Mouse (Mus musculus): ENCODE data around the gene Zfp598.

The Zfp598 gene

DNA sequence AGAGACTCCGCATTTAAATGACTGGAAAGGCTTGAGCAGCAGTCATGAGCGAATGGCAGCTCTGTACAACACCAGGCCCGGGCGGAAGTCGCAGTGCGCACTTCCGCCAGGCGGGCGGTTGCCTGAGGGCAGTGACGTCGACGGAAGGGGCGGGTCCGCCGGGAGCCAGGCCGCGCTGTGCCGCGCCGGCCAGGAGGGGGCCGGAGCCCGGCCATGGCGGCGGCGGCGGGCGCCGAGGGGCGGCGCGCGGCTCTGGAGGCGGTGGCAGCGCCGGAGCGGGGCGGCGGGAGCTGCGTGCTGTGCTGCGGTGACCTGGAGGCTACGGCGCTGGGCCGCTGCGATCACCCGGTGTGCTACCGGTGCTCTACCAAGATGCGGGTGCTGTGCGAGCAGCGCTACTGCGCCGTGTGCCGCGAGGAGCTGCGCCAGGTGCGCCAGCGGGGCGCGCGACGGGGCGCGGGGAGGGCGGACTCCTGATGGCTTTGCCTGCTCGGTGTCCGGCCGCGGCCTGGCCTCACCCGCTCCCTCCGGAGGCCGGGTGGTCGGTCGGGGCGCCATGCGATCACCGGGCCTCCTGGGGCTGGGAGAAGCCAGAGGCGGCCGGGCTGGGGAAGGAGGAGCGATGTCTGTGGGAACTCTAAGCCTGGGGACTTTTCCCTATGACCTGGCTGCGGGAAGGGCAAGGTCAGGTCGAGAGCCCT is at the start of gene Zfp598:
TSS of gene Zfp598 (plus strand) at position 143 of the 701 bp plus-strand sequence.
- peak; percentile 83 for DNase-seq (ENCODE audit: extremely low read depth, low read depth)

DNA sequence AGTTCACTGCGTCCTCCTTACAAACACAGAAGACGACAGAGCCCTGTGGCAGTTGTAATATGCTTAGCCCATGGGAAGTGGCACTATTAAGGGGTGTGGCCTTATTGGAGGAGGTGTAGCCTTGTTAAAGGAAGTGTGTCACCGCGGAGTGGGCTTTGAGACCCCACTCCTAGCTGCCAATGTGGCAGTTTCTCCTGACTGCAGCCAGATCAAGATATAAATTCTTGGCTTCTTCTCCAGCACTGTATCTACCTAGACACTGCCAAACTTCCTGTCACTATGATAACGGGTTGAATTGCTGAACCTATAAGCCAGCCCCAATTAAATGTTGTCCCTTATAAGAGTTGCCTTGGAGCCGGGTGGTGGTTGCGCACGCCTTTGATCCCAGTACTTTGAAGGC is 44.0 kb upstream of the Zfp598 start:
- DNase-seq (ENCODE audit: extremely low read depth, low read depth), result no peak

DNA sequence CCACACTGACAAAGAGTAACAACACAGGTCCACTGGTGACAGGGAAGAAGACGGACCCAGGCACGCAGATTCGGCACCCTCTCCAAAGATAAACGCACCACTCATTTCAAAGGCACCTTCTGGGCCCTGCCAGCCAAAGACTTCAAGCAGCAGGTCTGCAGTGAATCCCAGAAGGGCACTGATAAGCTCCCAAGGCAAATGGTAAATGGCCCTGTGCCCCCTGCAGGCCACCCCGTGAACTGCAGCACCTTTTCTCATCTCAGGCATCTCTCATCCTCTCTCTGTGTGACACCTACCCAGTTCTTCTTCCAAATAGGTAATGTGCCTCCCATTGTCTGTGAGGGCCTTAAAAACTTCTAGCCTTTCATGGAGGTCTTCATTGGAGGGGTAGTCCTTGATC is 40.8 kb upstream of the Zfp598 start:
- DNase-seq (ENCODE audit: extremely low read depth, low read depth), result peak; percentile 56

DNA sequence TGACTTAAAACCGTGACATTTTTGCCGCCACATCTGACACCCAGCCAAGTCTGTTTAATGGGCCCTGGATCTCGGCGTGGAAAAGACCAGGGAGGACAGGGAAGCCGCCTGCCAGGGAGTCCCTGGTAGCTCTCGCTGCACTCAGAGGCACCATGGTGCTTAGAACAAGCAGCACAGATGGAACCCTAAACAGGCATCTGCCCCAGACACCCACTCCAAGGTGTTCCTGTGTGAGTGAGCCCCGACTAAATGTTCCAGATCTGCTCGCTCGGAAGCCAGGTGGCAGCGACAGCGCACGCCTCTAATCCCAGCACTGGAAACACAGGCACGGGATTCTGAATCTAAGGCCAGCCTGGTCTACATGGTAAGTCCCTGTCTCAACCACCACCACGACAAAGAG is 39.4 kb upstream of the Zfp598 start:
- no peak for DNase-seq (ENCODE audit: extremely low read depth, low read depth)

DNA sequence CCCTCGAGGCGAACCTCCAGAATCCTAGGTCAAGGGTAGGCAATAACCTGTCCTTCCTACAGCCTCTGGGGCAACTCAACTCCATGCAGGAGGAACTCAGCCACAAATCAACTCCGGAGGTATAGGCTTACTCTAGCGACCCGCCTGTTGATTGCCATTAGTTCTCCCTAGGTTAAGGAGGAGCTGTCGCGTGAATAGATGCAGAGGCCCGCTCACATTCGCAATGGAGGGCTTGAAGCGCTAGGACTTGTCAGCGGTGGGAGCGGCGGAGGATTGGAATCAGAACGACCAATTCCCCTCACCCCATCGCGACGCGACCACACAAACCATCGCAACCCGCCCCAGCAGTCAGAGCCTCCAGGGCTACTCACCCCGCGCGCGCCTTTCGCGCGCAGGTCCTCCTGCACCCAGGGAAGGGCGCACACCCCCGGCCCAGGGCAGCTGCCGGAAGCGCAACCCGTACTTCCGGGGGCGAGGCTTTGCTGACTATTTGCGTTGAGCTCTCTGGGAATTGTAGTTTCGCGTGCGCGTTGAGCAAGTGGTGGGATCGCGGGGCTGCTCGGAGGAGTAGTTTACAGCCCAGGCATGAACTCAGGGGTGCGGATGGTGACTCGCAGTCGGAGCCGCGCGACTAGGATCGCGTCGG is 37.2 kb upstream of the Zfp598 start, which contains the start of the genes Tsc2 and Nthl1:
TSS of gene Tsc2 (minus strand) at position 464 of the 646 bp plus-strand sequence.
TSS of gene Nthl1 (plus strand) at position 514 of the 646 bp plus-strand sequence.
- peak; percentile 87 for DNase-seq (ENCODE audit: extremely low read depth, low read depth)

DNA sequence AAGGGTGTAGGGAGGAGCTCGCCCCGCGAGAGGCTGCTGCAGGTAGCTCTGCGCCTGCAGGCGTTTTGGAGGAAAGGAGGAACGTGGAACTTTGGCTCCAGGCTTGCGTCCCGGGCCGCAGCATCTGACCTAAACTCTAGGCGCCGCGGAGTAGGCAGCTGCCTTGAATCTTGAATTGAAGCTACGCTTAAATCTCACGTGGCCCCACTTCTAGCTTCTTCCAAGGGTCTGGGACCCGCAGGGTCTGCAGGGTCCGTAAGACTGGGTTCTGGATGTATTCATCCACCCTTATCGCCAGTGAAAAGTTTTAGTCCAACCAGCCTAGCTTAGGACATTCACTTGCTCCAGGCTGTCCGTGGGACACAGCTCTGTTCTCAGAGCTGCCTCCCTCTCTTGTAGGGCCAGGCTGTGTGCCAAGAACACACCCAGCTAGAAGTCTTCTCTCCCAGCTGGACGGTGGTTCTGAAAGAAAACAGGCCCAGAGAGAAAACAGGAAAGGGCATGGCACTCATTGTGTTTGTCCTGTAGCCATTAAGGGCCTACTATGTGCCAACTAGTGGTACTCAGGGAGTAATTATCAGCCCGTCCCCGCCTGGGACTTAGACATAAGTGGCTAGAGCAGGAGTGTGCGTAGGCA is 36.6 kb upstream of the Zfp598 start:
- DNase-seq (ENCODE audit: extremely low read depth, low read depth), result peak; percentile 40

DNA sequence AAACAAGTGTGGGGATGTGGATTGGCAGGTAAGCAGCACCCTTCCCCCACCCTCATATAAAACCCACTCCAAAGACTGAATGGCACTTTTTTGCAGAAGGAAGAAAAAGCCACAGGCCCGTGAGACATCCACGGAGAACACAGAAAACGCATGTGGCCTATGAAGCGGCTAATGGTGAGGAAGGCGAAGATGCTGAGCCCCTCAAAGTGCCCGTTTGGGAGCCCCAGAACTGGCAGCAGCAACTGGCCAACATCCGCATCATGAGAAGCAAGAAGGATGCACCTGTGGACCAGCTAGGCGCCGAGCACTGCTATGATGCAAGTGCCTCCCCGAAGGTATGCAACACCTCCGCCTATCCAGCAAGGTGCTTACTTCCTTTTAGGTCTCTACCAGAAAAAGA is 35.7 kb upstream of the Zfp598 start:
- no peak for DNase-seq (ENCODE audit: extremely low read depth, low read depth)

DNA sequence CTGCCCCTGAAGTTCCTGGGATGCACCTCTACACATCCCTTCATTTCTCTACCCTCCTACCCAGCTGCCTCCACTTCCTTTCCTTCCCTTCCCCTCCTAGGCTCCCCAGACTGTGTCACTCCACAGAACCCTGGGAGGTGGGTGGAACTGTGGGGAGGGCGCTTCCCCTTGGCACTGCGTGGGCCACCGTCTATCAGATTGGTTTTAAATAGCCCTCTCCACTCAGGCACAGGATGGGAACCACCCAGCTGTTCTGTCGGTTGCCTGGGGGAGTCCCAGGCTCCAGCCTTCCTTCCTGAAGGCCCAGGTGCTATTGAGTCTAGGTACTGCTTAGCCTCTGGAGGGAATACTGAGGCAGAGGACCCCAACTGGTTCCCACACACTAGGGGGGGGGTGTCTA is 34.5 kb upstream of the Zfp598 start:
- no peak for DNase-seq (ENCODE audit: extremely low read depth, low read depth)

DNA sequence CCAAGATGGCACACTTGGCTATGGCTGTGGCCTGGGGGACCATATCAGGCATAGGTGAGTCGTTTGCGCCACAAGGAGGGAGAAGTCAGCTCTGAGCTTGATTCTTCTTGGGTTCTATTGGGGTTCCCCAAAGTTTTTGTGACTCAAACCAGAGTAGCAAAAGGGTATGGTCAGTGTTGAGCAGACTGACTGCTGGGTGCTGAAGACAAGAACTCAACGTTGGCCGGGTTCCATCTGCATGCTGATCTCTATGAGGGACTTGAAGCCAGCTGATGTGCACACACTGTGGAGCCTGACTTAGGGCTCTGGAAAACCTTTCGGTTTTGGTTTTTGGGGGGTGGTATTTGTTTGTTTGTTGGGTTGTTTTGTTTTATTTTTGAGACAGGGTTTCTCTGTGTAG is 33.8 kb upstream of the Zfp598 start:
- no peak for DNase-seq (ENCODE audit: extremely low read depth, low read depth)

DNA sequence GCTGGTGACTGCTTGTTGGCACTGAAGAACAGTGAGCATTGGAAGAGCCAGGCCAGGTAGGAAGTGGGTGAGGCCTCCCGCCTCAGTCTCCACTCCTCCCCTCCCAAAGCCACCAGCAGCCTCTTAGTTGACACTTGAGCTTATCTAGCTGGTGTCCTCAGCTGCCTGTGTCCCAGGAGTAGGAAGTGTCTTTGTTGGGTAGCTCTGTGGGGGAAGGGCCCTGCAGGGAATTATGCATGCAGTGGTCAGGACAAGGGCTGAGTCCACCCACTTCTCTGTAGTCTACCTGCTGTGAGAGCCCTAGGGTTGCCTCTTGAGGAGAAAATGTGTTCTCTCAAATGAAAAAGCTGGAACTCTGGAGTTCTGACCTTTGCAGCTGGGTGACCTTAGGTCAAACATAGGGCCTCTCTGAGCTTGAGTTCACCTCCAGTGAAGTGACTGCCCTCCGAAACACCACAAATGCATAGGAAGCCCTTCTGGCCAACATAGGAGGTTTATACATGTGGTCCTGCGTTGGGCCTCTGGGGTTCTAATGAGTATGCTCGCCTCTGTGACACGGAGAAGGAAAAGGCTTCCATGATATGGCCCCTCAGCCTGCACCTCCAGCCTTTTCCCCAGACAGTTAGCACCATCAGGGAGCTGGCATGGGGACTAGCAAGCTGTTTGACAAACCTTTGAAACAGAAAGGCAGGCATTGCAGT is 32.6 kb upstream of the Zfp598 start:
- DNase-seq (ENCODE audit: extremely low read depth, low read depth), result no peak

DNA sequence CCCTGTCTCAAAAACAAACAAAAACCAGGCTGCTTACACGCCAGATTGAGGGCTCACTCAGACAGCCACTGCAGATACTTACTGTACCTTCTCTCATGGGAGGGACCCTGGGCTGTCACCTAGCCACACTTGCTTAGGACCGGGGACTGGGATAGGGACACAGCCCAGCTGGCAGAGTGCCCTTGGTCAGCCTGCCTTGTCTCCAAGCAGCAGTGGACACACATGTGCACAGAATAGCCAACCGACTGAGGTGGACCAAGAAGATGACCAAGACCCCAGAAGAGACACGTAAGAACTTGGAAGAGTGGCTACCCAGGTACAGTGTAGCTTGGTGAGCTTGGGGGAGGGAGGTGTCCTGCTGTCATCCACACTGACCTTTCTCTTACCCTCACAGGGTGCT is 31.3 kb upstream of the Zfp598 start:
- no peak for DNase-seq (ENCODE audit: extremely low read depth, low read depth)

DNA sequence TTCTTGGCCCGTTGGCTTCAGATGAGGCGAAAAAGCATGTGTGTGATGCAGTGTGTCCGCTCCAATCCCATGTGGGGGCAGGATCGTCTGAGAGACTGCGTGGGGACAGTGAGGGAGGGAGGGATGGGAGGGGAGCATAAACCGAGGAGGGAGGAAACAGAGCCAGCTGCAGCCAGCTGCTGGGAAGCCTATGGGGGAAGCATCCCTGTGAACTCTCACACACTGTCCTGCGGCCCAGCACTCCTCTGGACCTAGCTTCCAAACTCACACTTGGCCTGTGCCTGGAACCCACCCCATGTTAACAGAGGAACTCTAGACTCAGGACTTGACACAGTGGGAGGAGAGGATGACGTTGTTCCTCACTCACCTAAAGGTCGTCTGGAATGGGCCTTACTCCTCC is 30.6 kb upstream of the Zfp598 start:
- no peak for DNase-seq (ENCODE audit: extremely low read depth, low read depth)

DNA sequence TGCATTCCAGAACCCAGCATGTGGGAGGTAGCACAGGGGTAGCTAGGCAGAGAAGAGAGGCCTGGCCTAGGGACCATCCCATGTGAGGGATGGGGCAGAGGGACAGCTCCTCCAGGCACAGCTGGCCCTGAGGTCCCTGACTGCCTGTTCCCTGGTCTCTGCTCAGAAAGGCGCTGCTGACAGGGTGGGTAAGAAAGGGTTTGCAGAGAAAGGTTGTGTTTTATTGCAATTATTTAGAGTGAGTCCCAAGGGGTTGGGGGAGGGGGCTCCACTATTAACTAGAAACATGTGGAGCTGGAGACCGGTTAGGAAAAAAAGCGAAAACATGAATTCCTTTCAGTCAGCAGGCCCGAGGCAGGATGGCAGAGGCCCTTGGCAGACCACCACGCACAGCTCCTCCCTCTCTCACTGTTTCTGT is 29.9 kb upstream of the Zfp598 start:
- DNase-seq (ENCODE audit: extremely low read depth, low read depth), result no peak

DNA sequence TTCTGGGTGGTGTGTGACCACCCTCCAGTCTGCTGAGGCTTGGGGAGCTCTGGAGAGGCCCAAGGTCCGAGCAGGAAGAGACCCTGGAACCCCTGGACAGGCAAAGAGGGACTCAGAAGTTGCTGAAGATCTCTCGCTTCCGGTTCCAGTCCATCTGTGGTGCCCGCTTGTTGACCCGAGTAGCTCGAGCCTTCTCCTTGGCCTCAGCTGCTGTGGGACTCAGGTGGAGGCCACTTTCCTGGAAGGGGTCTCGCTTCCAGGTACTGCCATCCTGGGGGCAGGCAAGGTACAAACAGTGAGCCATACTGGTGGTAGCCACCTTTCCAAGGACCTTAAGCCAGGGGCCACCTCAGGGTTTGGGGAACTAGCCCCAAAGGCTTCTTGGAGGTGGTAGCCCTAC is 29.4 kb upstream of the Zfp598 start:
- DNase-seq (ENCODE audit: extremely low read depth, low read depth), result no peak

DNA sequence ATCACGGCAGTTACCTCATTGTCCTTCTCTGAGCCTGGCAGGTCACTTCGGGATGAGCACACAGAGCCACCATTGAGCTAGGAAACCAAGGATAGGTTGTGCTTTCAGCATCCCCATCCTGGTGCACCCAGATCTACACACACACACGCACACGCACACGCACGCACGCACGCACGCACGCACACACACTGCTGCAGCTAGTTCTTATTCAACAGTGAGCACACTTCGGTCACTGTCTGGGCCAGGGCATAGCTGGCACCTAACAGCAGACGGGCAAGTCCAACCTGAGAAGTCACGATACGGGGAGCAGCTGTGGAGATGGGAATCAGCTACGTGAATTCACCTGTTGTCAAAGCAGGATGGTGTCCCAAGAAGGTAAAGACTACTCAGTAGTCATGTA is 28.9 kb upstream of the Zfp598 start:
- no peak for DNase-seq (ENCODE audit: extremely low read depth, low read depth)

DNA sequence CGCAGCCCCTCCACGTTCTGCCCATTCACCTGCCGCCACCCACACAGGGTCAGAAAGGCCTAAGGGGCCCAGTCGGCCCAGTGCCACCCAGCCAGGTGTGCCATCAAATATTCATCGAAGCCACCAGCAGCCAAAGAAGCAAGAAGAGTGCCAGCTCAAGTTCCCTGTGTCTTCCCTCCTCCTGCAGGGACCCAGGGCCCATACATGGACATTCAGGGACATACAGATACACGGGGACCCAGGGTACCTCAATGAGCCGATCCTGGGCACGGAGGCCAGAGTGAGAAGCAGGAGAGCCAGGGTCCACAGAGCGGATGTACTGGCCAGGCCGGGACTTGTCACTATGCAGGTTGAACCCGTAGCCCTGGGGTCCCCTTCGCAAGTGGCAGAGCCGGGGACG is 27.5 kb upstream of the Zfp598 start:
- DNase-seq (ENCODE audit: extremely low read depth, low read depth), result no peak

DNA sequence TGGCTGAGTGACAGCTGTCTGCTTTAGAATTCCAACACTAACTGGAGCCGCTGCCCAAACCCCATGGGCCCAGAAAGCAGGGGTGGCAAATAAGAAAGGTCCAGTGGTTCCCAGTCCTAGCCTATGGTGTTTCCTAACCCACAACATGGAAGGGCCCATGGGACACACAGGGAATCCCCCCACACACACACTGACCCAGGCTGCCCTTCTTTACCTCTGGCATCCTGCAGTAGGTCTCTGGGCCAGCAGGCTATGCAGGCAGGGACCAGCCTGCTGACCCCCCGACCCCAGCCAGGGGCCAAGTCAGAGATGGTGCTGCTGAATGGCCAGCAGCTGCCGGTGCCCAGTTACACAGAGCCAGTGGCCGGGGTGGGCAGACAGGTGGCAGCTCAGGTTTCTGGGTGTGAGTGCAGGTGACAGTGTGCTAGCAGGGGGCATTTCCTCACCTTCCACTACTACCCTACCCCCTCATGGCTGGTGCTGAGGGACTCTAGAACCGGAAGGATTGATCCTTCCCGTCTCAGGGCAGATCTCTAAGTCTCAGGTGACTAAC is 26.6 kb upstream of the Zfp598 start:
- DNase-seq (ENCODE audit: extremely low read depth, low read depth), result no peak

DNA sequence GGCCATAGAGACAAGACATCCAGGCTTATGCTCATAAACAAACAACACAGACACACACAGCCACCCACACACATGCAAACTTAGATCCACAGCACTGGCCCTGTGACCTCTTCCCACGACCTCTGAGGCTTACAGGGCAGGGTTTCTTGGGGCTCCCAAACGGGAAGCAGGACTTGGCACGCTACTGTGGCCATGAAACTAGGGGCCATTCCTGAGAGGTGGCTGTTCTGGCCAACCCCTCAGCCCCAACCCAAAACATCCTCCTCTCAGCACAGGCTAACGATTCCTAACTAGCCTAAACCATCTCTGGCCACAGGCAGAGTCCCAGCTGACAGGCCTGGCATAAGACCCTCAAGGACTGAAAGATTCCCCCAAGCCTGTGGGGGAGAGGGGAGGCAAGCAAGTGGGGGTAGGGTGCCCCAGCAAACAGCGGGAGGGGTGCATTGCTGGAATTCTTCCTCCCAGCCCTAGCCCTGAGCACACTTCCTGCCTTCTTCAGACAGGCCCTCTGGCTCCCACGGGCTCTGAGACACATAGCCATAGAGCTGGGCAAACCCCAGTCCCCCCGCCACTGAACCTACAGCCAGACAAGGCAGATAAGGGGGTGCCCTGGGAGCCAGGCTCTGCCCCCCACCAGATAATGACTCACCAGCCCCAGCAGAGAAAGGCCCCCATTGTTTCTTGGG is 25.3 kb upstream of the Zfp598 start:
- no peak for DNase-seq (ENCODE audit: extremely low read depth, low read depth)

DNA sequence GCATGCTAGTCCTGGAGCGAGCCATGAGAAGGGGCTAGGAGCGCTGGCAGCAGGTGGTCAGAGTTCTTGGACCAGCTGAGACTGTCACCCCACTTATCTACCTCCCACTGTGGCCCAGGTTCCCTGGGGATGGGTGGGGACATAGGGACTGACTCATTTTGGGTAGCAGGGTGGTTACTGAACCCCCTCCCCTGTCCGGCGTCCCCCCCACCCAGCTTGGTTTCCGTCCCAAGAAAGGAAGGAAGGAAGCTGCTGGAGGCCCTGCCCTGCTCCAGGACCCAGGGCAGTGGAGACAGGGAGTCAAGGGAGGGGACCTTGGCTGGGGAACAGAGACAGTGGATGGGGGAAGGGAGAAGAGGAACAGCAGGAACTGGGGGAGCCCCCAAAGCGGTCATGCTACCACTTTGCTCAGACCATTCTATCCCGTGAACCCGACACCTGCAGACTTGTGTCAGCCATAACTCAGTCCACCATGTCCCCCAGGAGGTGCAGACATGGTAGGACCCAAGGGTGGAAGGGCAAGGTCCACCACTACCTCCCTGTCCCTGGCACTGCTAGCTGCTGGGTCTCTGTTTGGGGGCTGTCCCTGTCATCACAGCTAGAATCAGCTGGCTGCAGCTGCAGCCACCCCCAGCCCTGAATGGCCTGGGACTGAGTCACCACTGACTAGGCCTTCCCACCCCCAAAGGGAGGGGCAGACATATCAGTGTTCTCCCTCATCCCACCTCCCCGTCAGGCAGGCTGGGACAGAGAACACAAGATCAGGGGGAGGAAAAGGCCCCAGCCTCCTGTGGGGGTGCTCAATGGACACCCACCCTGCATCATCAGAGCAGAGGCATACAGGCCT is 24.4 kb upstream of the Zfp598 start:
- DNase-seq (ENCODE audit: extremely low read depth, low read depth), result no peak

DNA sequence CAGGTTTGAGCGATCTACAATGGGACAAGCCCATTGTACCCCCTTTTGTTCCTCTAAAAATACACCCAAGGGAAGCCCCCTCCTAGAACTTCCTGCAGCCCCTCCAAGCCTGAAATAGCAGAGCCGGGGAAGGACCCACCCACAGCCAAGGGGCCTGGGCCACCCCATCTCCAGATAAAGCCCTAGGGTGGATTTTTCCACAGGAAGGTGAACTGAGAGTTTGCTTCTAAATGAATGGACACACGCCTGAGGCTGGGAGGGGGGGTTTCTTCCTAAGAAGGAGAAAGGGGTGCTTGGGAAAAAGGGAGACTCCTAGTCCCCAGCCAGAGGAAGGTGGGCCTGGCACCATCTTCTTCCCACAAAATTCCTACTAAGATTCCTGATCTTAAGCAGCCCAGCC is 23.6 kb upstream of the Zfp598 start:
- no peak for DNase-seq (ENCODE audit: extremely low read depth, low read depth)

Data from MEL-GATA-1-ER (cell line).